Mouse (Mus musculus): Measurements from ENCODE around the gene Ssh1.

DNA sequence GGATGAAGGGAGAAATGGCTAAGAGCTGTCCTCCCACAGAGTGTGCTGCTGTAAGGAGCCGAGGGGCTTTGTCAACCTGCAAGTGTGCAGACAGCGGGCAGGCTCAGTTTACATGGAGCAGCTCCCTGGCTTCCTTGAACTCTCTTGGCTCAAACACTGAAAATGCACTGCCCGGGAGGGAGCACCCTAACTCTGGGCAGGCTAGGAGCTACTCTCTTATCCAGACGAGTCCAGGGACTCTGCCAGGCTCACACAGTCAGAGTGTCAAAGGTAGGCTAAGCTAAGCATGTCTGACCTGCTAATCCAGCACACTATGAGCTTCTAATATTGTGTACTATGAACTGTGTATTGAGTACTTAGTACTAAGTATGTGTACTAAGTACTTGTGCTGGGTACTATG lies 13.3 kb upstream of the Ssh1 start:
- TF ChIP-seq CEBPB (IDR thresholded peaks at IDR 0.05; ENCODE audit: low read depth), result no peak
- TF ChIP-seq CTCF (IDR thresholded peaks at IDR 0.05; ENCODE audit: control insufficient read depth, insufficient read depth, insufficient read length), result no peak
- no peak for TF ChIP-seq USF1 (IDR thresholded peaks at IDR 0.05; ENCODE audit: low read depth)
- no peak for TF ChIP-seq MYOD1 (IDR thresholded peaks at IDR 0.05; ENCODE audit: control insufficient read depth, insufficient read length, low read depth)
- TF ChIP-seq MAX (IDR thresholded peaks at IDR 0.05), result no peak

Data from C2C12 (cell line).